Mouse (Mus musculus): ENCODE results near the gene Vmn2r52. TPM values are rescaled to one million over a fixed set of nuclear protein-coding genes. Genes with fewer than 3 reads are reported as not detected.
"Not testable (repeated sequence)": the region's sequence is repeated elsewhere in the genome, so short reads cannot be mapped to it uniquely, and the experiment has no call there.

Gene Vmn2r52
- polyA plus RNA-seq (2015; fragmentation: Nextera tagmentation; extraction: Ambion mirVana), result not detected in 2 replicates

DNA sequence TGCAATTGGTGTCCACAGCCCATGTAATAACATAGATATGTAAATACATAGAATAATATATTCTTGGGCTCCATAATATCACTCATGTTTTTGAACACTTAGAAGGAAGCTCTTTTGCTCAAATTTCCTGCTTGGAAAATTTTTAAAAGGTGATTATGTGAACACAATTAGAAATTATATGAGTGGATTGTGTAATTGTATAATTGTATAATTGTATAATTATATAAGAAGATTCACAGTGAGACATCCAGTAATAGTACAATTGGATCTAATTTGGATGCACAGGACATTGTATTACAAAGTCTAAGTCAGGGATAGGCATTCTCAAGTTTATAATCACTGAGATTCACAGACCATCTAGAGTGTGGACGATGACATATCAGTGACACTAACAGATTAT lies at the start of gene Vmn2r52:
Vmn2r52 (minus strand) TSS at position 101 of the 400 bp plus-strand sequence.
- Histone ChIP-seq H3K27ac (ENCODE audit: low read length) (no peak within 1 kb of the TSS), H3K4me1 (ENCODE audit: control insufficient read depth, insufficient read depth, low read length) (no peaks in the 10 kb centered on the region), H3K27me3 (ENCODE audit: control insufficient read depth, insufficient read depth, low read length) (no peaks in the 10 kb centered on the region), H3K9me3 (replicated peaks; ENCODE audit: control insufficient read depth, low read length) (no peaks in the 10 kb centered on the region), H3K4me2 (ENCODE audit: low read depth, low read length) (no peak within 1 kb of the TSS), H3K4me3 (ENCODE audit: low read length) (no peak within 1 kb of the TSS), H3K9ac (ENCODE audit: low read length) (no peak within 1 kb of the TSS), H3K36me3 (ENCODE audit: control insufficient read depth, insufficient read depth) (no peaks in the 10 kb centered on the region)
- ATAC-seq (replicated peaks; ENCODE audit: extremely low read depth, insufficient read depth, low FRiP score), result no peak
- 67% methylated on average over 1 of the region's 1 CpGs for WGBS

DNA sequence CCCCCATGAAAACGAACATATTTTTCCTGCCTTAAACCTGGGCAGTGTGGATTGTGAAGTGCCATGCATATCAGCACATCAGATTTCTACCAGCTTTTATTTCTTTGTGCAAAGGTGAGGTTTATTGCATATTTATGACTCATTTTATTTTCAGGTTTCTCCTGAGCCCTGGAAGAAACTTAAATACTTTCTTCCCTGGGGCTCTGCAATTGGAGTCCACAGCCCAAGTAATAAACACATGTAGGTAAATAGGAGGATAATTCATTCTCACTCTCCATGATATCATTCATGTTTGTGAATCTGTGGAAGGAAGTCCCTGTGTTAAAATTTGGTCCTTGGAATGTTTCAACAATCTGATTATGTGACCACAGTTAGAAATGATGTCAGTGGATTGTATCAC lies 70.7 kb downstream of the Vmn2r52 start, which contains the start of gene Vmn2r51:
Vmn2r51 (minus strand) TSS at position 101 of the 400 bp plus-strand sequence.
- H3K4me2 ChIP-seq (ENCODE audit: low read depth, low read length); ATAC-seq (replicated peaks; ENCODE audit: extremely low read depth, insufficient read depth, low FRiP score): not testable (repeated sequence)
- 58% methylated on average over 1 of the region's 1 CpGs for WGBS

More for the DNA sequence above, 70.7 kb downstream of the Vmn2r52 start, which contains the start of gene Vmn2r51:
- not testable (repeated sequence) for H3K27me3 ChIP-seq (ENCODE audit: control insufficient read depth, insufficient read depth, low read length); H3K36me3 ChIP-seq (ENCODE audit: control insufficient read depth, insufficient read depth); H3K27ac ChIP-seq (ENCODE audit: low read length); H3K4me3 ChIP-seq (ENCODE audit: low read length); H3K9me3 ChIP-seq (replicated peaks; ENCODE audit: control insufficient read depth, low read length); H3K4me1 ChIP-seq (ENCODE audit: control insufficient read depth, insufficient read depth, low read length); H3K9ac ChIP-seq (ENCODE audit: low read length)

Other genes starting within 250 kb of the Vmn2r52 start
- gene Vmn2r48, start 223.0 kb downstream of the Vmn2r52 start, polyA plus RNA-seq (2015; fragmentation: Nextera tagmentation; extraction: Ambion mirVana), result not detected in 2 replicates
- gene Vmn2r49, start 184.3 kb downstream of the Vmn2r52 start, polyA plus RNA-seq (2015; fragmentation: Nextera tagmentation; extraction: Ambion mirVana), result not detected in 2 replicates
- not detected in 2 replicates for gene Vmn2r50, start 123.3 kb downstream of the Vmn2r52 start, polyA plus RNA-seq (2015; fragmentation: Nextera tagmentation; extraction: Ambion mirVana)
- gene Vmn2r51, start 70.8 kb downstream of the Vmn2r52 start, polyA plus RNA-seq (2015; fragmentation: Nextera tagmentation; extraction: Ambion mirVana), result not detected in 2 replicates
- gene Vmn1r66, start 101.4 kb upstream of the Vmn2r52 start, polyA plus RNA-seq (2015; fragmentation: Nextera tagmentation; extraction: Ambion mirVana), result not detected in 2 replicates

All from heart, embryonic 16.5 days (tissue).